Mouse (Mus musculus) macrophage (primary cell): ENCODE data around the gene Gm17124. TPM values are rescaled to one million over a fixed set of nuclear protein-coding genes. Genes with fewer than 3 reads are reported as not detected.
"Not testable (repeated sequence)": the region's sequence is repeated elsewhere in the genome, so short reads cannot be mapped to it uniquely, and the experiment has no call there.

Source experiments
- H3K27ac ChIP-seq: fragments of 350-480 bp; formaldehyde crosslinking; 2 replicates; pipeline ENCODE4 v1.9.0; 2021
- H3K36me3 ChIP-seq: fragments of 350-480 bp; formaldehyde crosslinking; 2 replicates; pipeline ENCODE4 v1.9.0; 2021; ENCODE audit errors: inconsistent target
- H3K4me3 ChIP-seq: fragments of 350-480 bp; formaldehyde crosslinking; 2 replicates; pipeline ENCODE4 v1.9.0; 2021; ENCODE audit errors: inconsistent target
- H3K79me2 ChIP-seq: fragments of 350-480 bp; formaldehyde crosslinking; 2 replicates; pipeline ENCODE4 v1.9.0; 2021; ENCODE audit errors: inconsistent target
- WGBS: methylation state at CpG from one replicate; pipeline ENCODE4 v1.1.7; 2026; ENCODE audit warnings: inconsistent platforms; ENCODE audit not compliant: missing documents; 5-methylcytosine and 5-hydroxymethylcytosine counted together
- polyA plus RNA-seq: library from polyadenylated mRNA; stranded (reverse); fragments of 250-400 nt; gene quantifications from 3 replicates; pipeline ENCODE4 v1.2.4, GENCODE M21; 2018; ENCODE audit warnings: inconsistent platforms
- total RNA-seq, 78 experiments: library from RNA; depleted of rRNA; stranded (reverse); fragments of 250-400 nt; gene quantifications; 1 replicate in 9 of 78; 2 replicates in 24 of 78; 3 replicates in 43 of 78; 4 replicates in 2 of 78; pipeline ENCODE4 v1.2.4; 2018; ENCODE audit warnings: inconsistent platforms in 56 of 78

Gene Gm17124
- total RNA-seq (2018; cell fraction: chromatin; rRNA removed), result not detected
- not detected for total RNA-seq (2018; cell fraction: cytosol; rRNA removed)
- total RNA-seq (2018; cell fraction: nucleus; rRNA removed), result not detected
- polyA plus RNA-seq, result not detected in 3 replicates

GRCm38 (mm10) chr14:42599782-42600181 is at the start of gene Gm17124:
Gene Gm17124 (minus strand): TSS chr14:42599882.
- not testable (repeated sequence) for H3K4me3 ChIP-seq, H3K36me3 ChIP-seq, H3K79me2 ChIP-seq, H3K27ac ChIP-seq
- no CpG with 5 or more reads among the region's 3 CpGs for WGBS

GRCm38 (mm10) chr14:42641817-42642216 is 42.1 kb upstream of the Gm17124 start, which contains the start of gene Gm3633:
Gene Gm3633 (minus strand): TSS chr14:42641917.
- not testable (repeated sequence) for H3K27ac ChIP-seq, H3K4me3 ChIP-seq, H3K36me3 ChIP-seq, H3K79me2 ChIP-seq
- 60% methylated on average over 1 of the region's 2 CpGs for WGBS

Other genes with a start within 250 kb of the Gm17124 start
- gene Gm8005, start 160.2 kb downstream of the Gm17124 start, polyA plus RNA-seq, result not detected in 3 replicates
- gene Gm8011, start 136.0 kb downstream of the Gm17124 start, polyA plus RNA-seq, result not detected in 3 replicates
- gene Gm8020, start 97.5 kb downstream of the Gm17124 start, polyA plus RNA-seq, result not detected in 3 replicates
- not detected in 3 replicates for gene Gm8024, start 75.6 kb downstream of the Gm17124 start, polyA plus RNA-seq
- gene Gm3633, start 42.0 kb upstream of the Gm17124 start, polyA plus RNA-seq, result not detected in 3 replicates
- gene Gm10378, start 56.1 kb upstream of the Gm17124 start, polyA plus RNA-seq, result not detected in 3 replicates
- gene Gm3015, start 168.9 kb upstream of the Gm17124 start, polyA plus RNA-seq, result not detected in 3 replicates
- gene Gm10377, start 198.1 kb upstream of the Gm17124 start, polyA plus RNA-seq, result not detected in 3 replicates